Mouse (Mus musculus): ENCODE results near the gene Zfp946. TPM values are rescaled to one million over a fixed set of nuclear protein-coding genes. Genes with fewer than 3 reads are reported as not detected.

Zfp946 gene
- polyA plus RNA-seq (2015; fragmentation: Nextera tagmentation; extraction: Ambion mirVana) = 4.7 and 4.8 TPM in 2 replicates

DNA sequence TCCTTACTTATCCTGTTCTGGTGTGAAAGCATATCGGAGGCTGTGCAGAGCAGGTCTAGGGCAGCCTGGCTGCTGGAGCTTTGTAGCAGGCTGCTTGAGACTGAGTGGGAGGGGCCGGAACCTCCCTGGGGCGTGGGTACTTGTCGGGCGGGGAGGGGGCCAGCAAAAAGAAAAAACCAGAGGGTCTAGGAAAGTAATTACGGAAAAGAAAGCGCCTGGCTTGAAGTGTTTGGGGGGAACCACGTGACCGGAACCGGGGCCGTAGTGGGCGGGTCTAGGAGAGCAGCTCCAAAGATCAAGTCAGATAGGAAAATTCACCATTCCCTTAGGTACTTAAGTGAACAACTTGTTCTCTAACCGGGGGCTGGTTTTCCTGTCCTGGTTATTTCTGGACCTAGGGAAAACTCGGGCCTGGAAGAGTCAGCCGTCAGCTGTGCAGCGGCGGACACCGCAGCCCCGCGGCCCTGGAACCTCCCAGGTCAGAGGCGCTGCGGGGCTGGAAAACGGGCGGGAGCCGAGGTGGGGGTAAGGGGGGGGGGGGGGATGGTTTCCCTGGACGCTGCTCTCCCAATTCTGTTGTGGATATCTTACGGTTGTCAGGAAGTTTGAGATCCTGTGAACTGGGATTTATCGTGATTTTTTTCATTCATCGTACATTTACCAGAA is at the start of gene Zfp946:
Gene Zfp946, plus strand, starts transcription at position 271 of the 666 bp plus-strand sequence.

Other genes starting within 250 kb of the Zfp946 start
- gene Zfp994, start 198.6 kb upstream of the Zfp946 start, polyA plus RNA-seq (2015; fragmentation: Nextera tagmentation; extraction: Ambion mirVana) = 1.2 and 1.4 TPM in 2 replicates
- gene CT030661.1, start 109.4 kb upstream of the Zfp946 start, polyA plus RNA-seq (2015; fragmentation: Nextera tagmentation; extraction: Ambion mirVana) = 5.4 and 5.7 TPM in 2 replicates
- gene Zfp944, start 62.8 kb upstream of the Zfp946 start, polyA plus RNA-seq (2015; fragmentation: Nextera tagmentation; extraction: Ambion mirVana) = 6.8 TPM in 2 replicates
- 6.6 and 7.4 TPM in 2 replicates for gene Zfp758, start 62.8 kb upstream of the Zfp946 start, polyA plus RNA-seq (2015; fragmentation: Nextera tagmentation; extraction: Ambion mirVana)
- gene Vmn2r111, start 149.3 kb downstream of the Zfp946 start, polyA plus RNA-seq (2015; fragmentation: Nextera tagmentation; extraction: Ambion mirVana) = not detected in 2 replicates
- not detected in 2 replicates for gene Vmn2r112, start 176.7 kb downstream of the Zfp946 start, polyA plus RNA-seq (2015; fragmentation: Nextera tagmentation; extraction: Ambion mirVana)

Measured in skeletal muscle tissue, postnatal 0 days (tissue).